Mouse (Mus musculus) monocyte, adult 5-6 weeks (primary cell): ENCODE data around the gene Bcl6b. TPM values are rescaled to one million over a fixed set of nuclear protein-coding genes. Genes with fewer than 3 reads are reported as not detected.

Experiments used
- ATAC-seq: fragments of 153-309, 156-312 bp; replicated peaks from 2 replicates; pipeline ENCODE4 v1.8.0; 2017; ENCODE audit warnings: mild to moderate bottlenecking; ENCODE audit not compliant: low TSS enrichment, insufficient number of reproducible peaks, severe bottlenecking, poor library complexity, low FRiP score
- total RNA-seq: library from RNA; stranded (forward); fragments of 200-1000, 200-491, 200-594 nt; gene quantifications from 3 replicates; pipeline ENCODE4 v1.2.3, GENCODE M21; 2017

Gene Bcl6b
- total RNA-seq, 1 experiment from 2014 or later, result not detected

- no peak for ATAC-seq
These were observed 38.4 kb downstream of the Bcl6b start for GRCm38 (mm10) chr11:70191188-70191587.

- no peak for ATAC-seq
These were observed 40.1 kb downstream of the Bcl6b start for GRCm38 (mm10) chr11:70189319-70190134.

- ATAC-seq, result no peak
These were observed 44.5 kb downstream of the Bcl6b start for GRCm38 (mm10) chr11:70185120-70185519.

- no peak for ATAC-seq
These were observed 49.1 kb downstream of the Bcl6b start for GRCm38 (mm10) chr11:70180496-70180895.

- no peak for ATAC-seq
These were observed 50.2 kb downstream of the Bcl6b start for GRCm38 (mm10) chr11:70179401-70179800.

GRCm38 (mm10) chr11:70178756-70179155, 50.8 kb downstream of the Bcl6b start:
- no peak for ATAC-seq

GRCm38 (mm10) chr11:70178311-70178710, 51.3 kb downstream of the Bcl6b start:
- no peak for ATAC-seq

- ATAC-seq, result no peak
These were observed 52.0 kb downstream of the Bcl6b start for GRCm38 (mm10) chr11:70177647-70178046.

GRCm38 (mm10) chr11:70174491-70174890, 55.1 kb downstream of the Bcl6b start:
- ATAC-seq, result no peak

Other genes with a start within 250 kb of the Bcl6b start
- gene Ctdnep1, start 248.6 kb downstream of the Bcl6b start, total RNA-seq, result 19.4 to 30.8 TPM (median 23.6 TPM) in 3 replicates
- gene Elp5, start 247.3 kb downstream of the Bcl6b start, total RNA-seq, result 29.0 to 43.7 TPM (median 33.9 TPM) in 3 replicates
- 244 to 340 TPM (median 296 TPM) in 3 replicates for gene Gabarap, start 238.7 kb downstream of the Bcl6b start, total RNA-seq
- gene Phf23, start 234.0 kb downstream of the Bcl6b start, total RNA-seq, result 48.7 to 74.0 TPM (median 57.5 TPM) in 3 replicates
- 18.6 to 27.1 TPM (median 19.1 TPM) in 3 replicates for gene Dvl2, start 229.2 kb downstream of the Bcl6b start, total RNA-seq
- 46.9 to 64.6 TPM (median 55.3 TPM) in 3 replicates for gene Acadvl, start 214.4 kb downstream of the Bcl6b start, total RNA-seq
- gene Dlg4, start 212.9 kb downstream of the Bcl6b start, total RNA-seq, result 3.5 to 20.2 TPM (median 6.5 TPM) in 3 replicates
- gene Asgr1, start 175.7 kb downstream of the Bcl6b start, total RNA-seq, result not detected in 3 replicates
- 2.8 TPM in 1 of 3 replicates, not detected in the others for gene Asgr2, start 137.2 kb downstream of the Bcl6b start, total RNA-seq
- 0.38 to 0.39 TPM in 2 of 3 replicates, not detected in the other for gene Mgl2, start 99.5 kb downstream of the Bcl6b start, total RNA-seq
- gene Clec10a, start 73.6 kb downstream of the Bcl6b start, total RNA-seq, result 5.3 to 21.7 TPM (median 15.6 TPM) in 3 replicates
- not detected in 3 replicates for gene Slc16a11, start 17.0 kb downstream of the Bcl6b start, total RNA-seq
- 1.9 to 11.0 TPM (median 3.1 TPM) in 3 replicates for gene Slc16a13, start 8.7 kb downstream of the Bcl6b start, total RNA-seq
- 8.1 to 28.1 TPM (median 18.3 TPM) in 3 replicates for gene 0610010K14Rik, start 8.1 kb upstream of the Bcl6b start, total RNA-seq
- 3.3 to 5.8 TPM in 2 of 3 replicates, not detected in the other for gene Gm21988, start 10.0 kb upstream of the Bcl6b start, total RNA-seq
- gene Rnasek, start 10.0 kb upstream of the Bcl6b start, total RNA-seq, result 17.5 to 31.1 TPM (median 23.2 TPM) in 3 replicates
- 0.85 to 26.1 TPM (median 1.6 TPM) in 3 replicates for gene Alox12, start 25.6 kb upstream of the Bcl6b start, total RNA-seq
- gene Alox12e, start 92.8 kb upstream of the Bcl6b start, total RNA-seq, result 2.5 TPM in 1 of 3 replicates, not detected in the others
- 1.6 to 43.2 TPM (median 41.4 TPM) in 3 replicates for gene Alox15, start 122.2 kb upstream of the Bcl6b start, total RNA-seq
- 1.6 to 4.9 TPM (median 2.1 TPM) in 3 replicates for gene Pelp1, start 180.2 kb upstream of the Bcl6b start, total RNA-seq
- gene Arrb2, start 202.8 kb upstream of the Bcl6b start, total RNA-seq, result 94.2 to 148 TPM (median 113 TPM) in 3 replicates
- gene Med11, start 222.1 kb upstream of the Bcl6b start, total RNA-seq, result 37.7 to 56.2 TPM (median 52.1 TPM) in 3 replicates
- gene Zmynd15, start 229.6 kb upstream of the Bcl6b start, total RNA-seq, result 0.21 TPM in 1 of 3 replicates, not detected in the others
- 1.6 to 3.5 TPM (median 2.8 TPM) in 3 replicates for gene Cxcl16, start 230.2 kb upstream of the Bcl6b start, total RNA-seq